Mouse (Mus musculus) heart, postnatal 0 days (tissue): ENCODE results near the gene Ccdc80.
A peak's percentile ranks its signal among the peaks of the same experiment; 100 is the strongest.

Experiments used
- CTCF ChIP-seq: IDR thresholded peaks from 2 replicates; pipeline ENCODE4 v1.5.1; 2016; ENCODE audit warnings: antibody characterized with exemption, control low read depth, low read depth
- EP300 ChIP-seq: IDR thresholded peaks from 2 replicates; pipeline ENCODE4 v1.6.1; 2016; ENCODE audit warnings: antibody characterized with exemption, low read depth

DNA sequence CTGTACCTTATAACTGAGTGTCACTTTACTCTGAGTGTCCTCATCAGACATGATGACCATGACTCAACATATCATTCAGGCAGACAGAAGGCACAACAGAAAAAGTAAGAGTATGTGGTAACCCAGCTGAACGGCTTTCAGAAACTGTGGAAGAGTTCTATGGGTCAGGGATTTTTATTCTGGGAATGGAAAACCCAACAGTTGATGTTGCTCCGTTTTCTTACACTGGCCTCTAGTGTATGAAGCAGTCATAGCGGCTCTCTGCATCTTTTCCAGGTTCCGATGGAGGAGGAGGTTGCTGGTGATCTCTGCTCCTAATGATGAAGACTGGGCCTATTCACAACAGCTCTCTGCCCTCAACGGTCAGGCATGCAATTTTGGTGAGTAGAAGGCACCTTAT is 29.4 kb downstream of the Ccdc80 start:
- TF ChIP-seq CTCF (peak; percentile 63), EP300 (no peak)
